Mouse (Mus musculus) heart, embryonic 13.5 days (tissue): ENCODE measurements around the gene Adgrf3. TPM values are rescaled to one million over a fixed set of nuclear protein-coding genes. Genes with fewer than 3 reads are reported as not detected.
A peak's percentile ranks its signal among the peaks of the same experiment; 100 is the strongest.

Source experiments
- ATAC-seq: fragments of 200-750 bp; cut with Nextera tagmentation; 2 replicates; pipeline ENCODE4 v1.8.0; 2017; ENCODE audit warnings: moderate TSS enrichment; ENCODE audit not compliant: insufficient number of reproducible peaks, low FRiP score, low TSS enrichment; ENCODE audit errors: extremely low read depth
- H3K27ac ChIP-seq: fragments of 300-500 bp; sonication (generic); replicated peaks from 2 replicates; pipeline ENCODE4 v1.5.1; 2015; ENCODE audit warnings: moderate library complexity, mild to moderate bottlenecking, inconsistent platforms
- H3K27me3 ChIP-seq: fragments of 300-500 bp; sonication (generic); replicated peaks from 2 replicates; pipeline ENCODE4 v1.6.1; 2015; ENCODE audit warnings: mild to moderate bottlenecking, inconsistent platforms
- H3K36me3 ChIP-seq: fragments of 300-500 bp; sonication (generic); 2 replicates; pipeline ENCODE4 v1.6.1; 2015; ENCODE audit warnings: mild to moderate bottlenecking, inconsistent platforms
- H3K4me1 ChIP-seq: fragments of 300-500 bp; sonication (generic); 2 replicates; pipeline ENCODE4 v1.6.1; 2015; ENCODE audit warnings: inconsistent platforms
- H3K4me2 ChIP-seq: fragments of 300-500 bp; sonication (generic); 2 replicates; pipeline ENCODE4 v1.6.1; 2015; ENCODE audit warnings: inconsistent platforms, mild to moderate bottlenecking, moderate library complexity
- H3K4me3 ChIP-seq: fragments of 300-500 bp; sonication (generic); 2 replicates; pipeline ENCODE4 v1.5.1; 2015; ENCODE audit warnings: moderate library complexity, mild to moderate bottlenecking, inconsistent platforms
- H3K9ac ChIP-seq: fragments of 300-500 bp; sonication (generic); 2 replicates; pipeline ENCODE4 v1.6.1; 2015; ENCODE audit warnings: inconsistent platforms, mild to moderate bottlenecking, moderate library complexity
- H3K9me3 ChIP-seq: fragments of 300-500 bp; sonication (generic); 2 replicates; pipeline ENCODE4 v1.6.1; 2016; ENCODE audit warnings: inconsistent platforms
- WGBS: fragments of 180-500 bp; shearing (Covaris S2); methylation state at CpG from one replicate; pipeline ENCODE4 v1.1.7; 2015; ENCODE audit warnings: mixed read lengths; 5-methylcytosine and 5-hydroxymethylcytosine counted together
- polyA plus RNA-seq: library from polyadenylated mRNA; unstranded; fragments of >200 nt; fragmentation: Nextera tagmentation; extraction: Ambion mirVana; gene quantifications from 2 replicates; pipeline ENCODE4 v1.2.1, GENCODE M21; 2015

The Adgrf3 gene
- polyA plus RNA-seq, 1 experiment from 2014 or later, result 0.78 TPM

DNA sequence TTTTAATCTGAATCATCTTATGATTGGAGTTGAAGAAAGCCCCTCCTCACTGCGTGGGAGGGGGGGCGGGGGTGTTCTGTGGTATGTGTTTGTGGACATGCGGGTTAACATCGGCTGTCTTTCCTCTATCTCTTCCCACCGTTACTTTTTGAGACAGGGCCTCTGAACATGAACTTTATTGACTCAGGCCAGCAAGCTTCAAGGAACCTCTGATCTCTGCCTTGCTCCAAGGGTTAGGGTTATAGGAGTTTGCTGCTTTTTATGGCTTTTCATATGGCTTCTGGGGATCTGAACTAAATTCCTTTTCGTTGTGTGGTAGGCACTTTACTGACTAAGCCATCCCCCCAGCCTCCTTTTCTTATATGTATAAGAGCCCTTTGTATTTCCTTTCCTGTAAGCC, 43.2 kb downstream of the Adgrf3 start:
- Histone ChIP-seq H3K9ac (no peak overlapping the region), H3K4me2 (no peak overlapping the region), H3K27me3 (no peaks in the 10 kb centered on the region), H3K27ac (no peak overlapping the region), H3K36me3 (peaks cover 42% of the 10 kb centered on the region), H3K9me3 (no peaks in the 10 kb centered on the region), H3K4me1 (peaks cover 37% of the 10 kb centered on the region), H3K4me3 (no peak overlapping the region)
- no peak for ATAC-seq
- WGBS, result 64% methylated on average over 6 of the region's 6 CpGs

DNA sequence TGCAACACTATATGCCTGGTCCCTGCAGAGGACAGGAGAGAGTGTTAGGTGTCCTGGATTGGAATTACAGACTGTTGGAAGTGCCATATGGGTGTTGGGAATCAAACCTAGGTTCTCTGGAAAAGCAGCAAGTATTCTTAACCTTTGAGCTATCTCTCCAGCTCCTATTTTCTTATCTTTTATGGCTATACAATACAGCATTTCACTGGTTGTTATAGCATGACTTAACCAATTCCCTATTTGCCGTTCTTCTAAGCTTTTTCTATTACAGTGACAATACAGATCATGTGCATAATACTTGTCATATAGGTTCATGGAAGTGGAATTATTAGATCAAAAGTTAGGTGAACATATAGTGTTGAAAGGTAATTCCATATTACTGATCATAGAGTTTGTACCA, 43.7 kb downstream of the Adgrf3 start:
- H3K9ac ChIP-seq, result no peak overlapping the region
- no peaks in the 10 kb centered on the region for H3K9me3 ChIP-seq
- peaks cover 41% of the 10 kb centered on the region for H3K36me3 ChIP-seq
- H3K27ac ChIP-seq, result no peak overlapping the region
- H3K27me3 ChIP-seq, result no peaks in the 10 kb centered on the region
- H3K4me2 ChIP-seq, result no peak overlapping the region
- WGBS, result 90% methylated on average over 1 of the region's 1 CpGs
- H3K4me1 ChIP-seq, result peaks cover 39% of the 10 kb centered on the region
- ATAC-seq, result no peak
- no peak overlapping the region for H3K4me3 ChIP-seq

- Histone ChIP-seq H3K9ac (no peak overlapping the region), H3K4me1 (peaks cover 36% of the 10 kb centered on the region), H3K4me3 (no peak overlapping the region), H3K36me3 (peaks cover 20% of the 10 kb centered on the region), H3K27me3 (no peaks in the 10 kb centered on the region), H3K9me3 (no peaks in the 10 kb centered on the region), H3K4me2 (no peak overlapping the region), H3K27ac (no peak overlapping the region)
- WGBS, result 45% methylated on average over 6 of the region's 6 CpGs
- ATAC-seq, result no peak
Measured at GRCm38 (mm10) chr5:30159601-30160000, 45.9 kb downstream of the Adgrf3 start.

GRCm38 (mm10) chr5:30155821-30156629, 49.5 kb downstream of the Adgrf3 start:
- peak overlapping the region; percentile 94 for H3K27ac ChIP-seq
- H3K4me3 ChIP-seq, result peak overlapping the region; percentile 97
- peak overlapping the region; percentile 99 for H3K9ac ChIP-seq
- 25% methylated on average over 13 of the region's 13 CpGs for WGBS
- no peaks in the 10 kb centered on the region for H3K9me3 ChIP-seq
- no peaks in the 10 kb centered on the region for H3K27me3 ChIP-seq
- peaks cover 8% of the 10 kb centered on the region for H3K36me3 ChIP-seq
- peak overlapping the region; percentile 85 for H3K4me2 ChIP-seq
- H3K4me1 ChIP-seq, result peaks cover 59% of the 10 kb centered on the region
- no peak for ATAC-seq

DNA sequence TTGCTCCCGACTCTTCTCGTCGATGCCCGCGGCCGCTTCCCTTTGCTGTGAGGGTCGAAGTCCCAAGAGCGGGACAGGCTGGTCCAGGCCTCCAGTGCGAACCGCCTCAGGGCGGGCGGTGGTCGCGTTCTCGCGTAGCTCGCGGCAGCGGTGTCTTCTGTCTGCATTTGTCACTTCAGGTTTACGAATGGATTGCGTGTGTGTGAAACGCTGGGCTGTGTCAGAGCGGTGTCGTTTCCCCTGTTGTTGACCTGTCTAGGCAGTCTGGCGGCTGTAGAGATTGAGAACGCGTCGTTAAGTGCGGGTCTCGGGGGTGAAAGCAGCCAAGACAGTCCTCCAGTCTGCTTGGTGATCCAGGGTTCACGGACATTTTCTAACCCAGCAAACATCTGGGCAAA, 50.1 kb downstream of the Adgrf3 start:
- H3K27me3 ChIP-seq, result no peaks in the 10 kb centered on the region
- H3K4me2 ChIP-seq, result peak overlapping the region; percentile 85
- peak; percentile 28; the same call in 1 of the 2 replicates for ATAC-seq
- peaks cover 57% of the 10 kb centered on the region for H3K4me1 ChIP-seq
- under 1% methylated on average over 31 of the region's 31 CpGs for WGBS
- peaks cover 5% of the 10 kb centered on the region for H3K36me3 ChIP-seq
- H3K4me3 ChIP-seq, result peak overlapping the region; percentile 97
- H3K27ac ChIP-seq, result peak overlapping the region; percentile 94
- H3K9ac ChIP-seq, result peak overlapping the region; percentile 99
- no peaks in the 10 kb centered on the region for H3K9me3 ChIP-seq

DNA sequence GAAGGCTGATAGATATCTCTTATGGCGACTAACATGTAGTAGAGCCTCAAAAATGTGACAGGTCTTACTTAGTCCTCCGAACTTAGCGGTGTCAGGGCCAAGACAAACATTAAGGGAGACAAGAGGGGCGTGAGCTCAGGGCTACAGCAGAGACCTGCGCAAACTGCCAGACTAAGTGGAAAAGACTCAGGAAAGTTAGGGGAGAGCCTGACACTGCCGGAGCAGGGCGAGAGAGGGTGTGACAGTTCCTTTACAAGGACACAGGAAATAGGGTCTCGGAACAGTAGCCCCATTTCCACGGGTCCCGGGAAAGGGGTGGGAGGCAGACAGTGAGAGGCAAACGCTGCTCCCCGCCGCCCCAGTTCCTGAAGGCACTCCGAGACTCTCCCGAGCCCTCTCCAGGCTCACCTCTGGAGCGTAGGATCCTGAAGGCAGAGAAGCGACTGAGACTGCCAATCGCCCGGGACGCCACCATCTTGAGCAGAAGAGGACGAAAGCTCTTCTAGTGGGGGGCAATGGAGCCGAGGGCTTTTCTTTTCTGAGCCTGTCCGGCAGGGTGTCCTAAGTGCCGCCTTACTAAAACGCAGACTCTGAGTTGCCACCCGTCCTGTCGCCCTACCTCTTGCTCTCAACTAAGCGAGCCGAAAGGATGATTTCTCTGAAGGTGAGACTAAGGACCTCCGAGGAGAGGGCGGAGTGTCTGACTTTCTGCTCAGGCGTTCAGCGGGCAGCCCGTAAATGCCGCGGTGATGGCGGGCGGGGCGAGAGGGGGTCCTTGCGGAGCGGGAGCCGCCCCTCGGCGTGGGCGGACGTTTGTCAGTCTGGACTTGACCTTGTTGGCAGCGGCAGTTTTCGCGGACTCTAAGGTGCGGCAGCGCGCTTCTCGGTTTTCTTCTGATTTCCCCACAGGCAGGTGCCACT, 50.8 kb downstream of the Adgrf3 start, which contains the start of the genes Hadha and Hadhb:
Gene Hadha (minus strand): TSS at position 689 of the 921 bp plus-strand sequence.
Gene Hadhb (plus strand): TSS at position 775 of the 921 bp plus-strand sequence.
- H3K27ac ChIP-seq, result peak within 1 kb of the TSS; percentile 94
- ATAC-seq, result peak; percentile 77
- H3K4me3 ChIP-seq, result peak within 1 kb of the TSS; percentile 97
- H3K9me3 ChIP-seq, result no peaks in the 10 kb centered on the region
- under 1% methylated on average over 53 of the region's 53 CpGs for WGBS
- peaks cover 58% of the 10 kb centered on the region for H3K4me1 ChIP-seq
- no peaks in the 10 kb centered on the region for H3K27me3 ChIP-seq
- peak within 1 kb of the TSS; percentile 99 for H3K9ac ChIP-seq
- H3K36me3 ChIP-seq, result peaks cover 4% of the 10 kb centered on the region; the same call in 1 of the 2 replicates
- peak within 1 kb of the TSS; percentile 85 for H3K4me2 ChIP-seq

DNA sequence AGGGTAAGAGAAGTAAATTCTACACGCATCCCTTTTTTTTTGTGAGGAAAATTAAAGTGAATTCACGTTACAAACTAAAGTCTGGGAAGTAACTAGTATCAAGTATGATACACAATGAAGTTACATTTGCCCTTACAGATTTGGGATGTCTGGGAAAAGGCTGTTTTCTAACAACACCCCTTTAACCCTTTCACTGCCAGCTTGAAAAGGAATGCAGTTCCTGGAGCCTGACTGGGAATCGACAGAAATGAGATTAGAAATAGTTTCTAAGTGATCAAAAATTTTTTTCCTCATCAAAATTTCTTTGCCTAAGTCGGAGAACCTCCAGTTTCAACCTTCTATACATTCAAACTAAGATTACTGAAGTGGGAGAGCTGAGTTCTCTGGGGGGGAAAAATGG, 51.5 kb downstream of the Adgrf3 start:
- Histone ChIP-seq H3K9me3 (no peaks in the 10 kb centered on the region), H3K27ac (peak overlapping the region; percentile 94), H3K4me1 (peaks cover 54% of the 10 kb centered on the region), H3K36me3 (peaks cover 11% of the 10 kb centered on the region; the same call in 1 of the 2 replicates), H3K4me2 (peak overlapping the region; percentile 85), H3K4me3 (peak overlapping the region; percentile 97), H3K27me3 (no peaks in the 10 kb centered on the region), H3K9ac (peak overlapping the region; percentile 99)
- WGBS, result 25% methylated on average over 4 of the region's 4 CpGs
- ATAC-seq, result no peak

- peak overlapping the region; percentile 97; the same call in 1 of the 2 replicates for H3K4me3 ChIP-seq
- no peak overlapping the region for H3K27ac ChIP-seq
- H3K9me3 ChIP-seq, result no peaks in the 10 kb centered on the region
- H3K36me3 ChIP-seq, result peaks cover 17% of the 10 kb centered on the region; the same call in 1 of the 2 replicates
- no peak for ATAC-seq
- H3K27me3 ChIP-seq, result no peaks in the 10 kb centered on the region
- H3K9ac ChIP-seq, result no peak overlapping the region
- peak overlapping the region; percentile 85 for H3K4me2 ChIP-seq
- 88% methylated on average over 2 of the region's 2 CpGs for WGBS
- peaks cover 49% of the 10 kb centered on the region for H3K4me1 ChIP-seq
Measured at GRCm38 (mm10) chr5:30153222-30153621, 52.3 kb downstream of the Adgrf3 start.

- peak overlapping the region; percentile 30; the same call in 1 of the 2 replicates for H3K4me2 ChIP-seq
- peaks cover 18% of the 10 kb centered on the region for H3K36me3 ChIP-seq
- peaks cover 43% of the 10 kb centered on the region for H3K4me1 ChIP-seq
- 75% methylated on average over 1 of the region's 1 CpGs for WGBS
- ATAC-seq, result no peak
- H3K9ac ChIP-seq, result no peak overlapping the region
- H3K27ac ChIP-seq, result no peak overlapping the region
- H3K4me3 ChIP-seq, result no peak overlapping the region
- H3K27me3 ChIP-seq, result no peaks in the 10 kb centered on the region
- H3K9me3 ChIP-seq, result no peaks in the 10 kb centered on the region
Measured at GRCm38 (mm10) chr5:30152413-30152812, 53.1 kb downstream of the Adgrf3 start.

DNA sequence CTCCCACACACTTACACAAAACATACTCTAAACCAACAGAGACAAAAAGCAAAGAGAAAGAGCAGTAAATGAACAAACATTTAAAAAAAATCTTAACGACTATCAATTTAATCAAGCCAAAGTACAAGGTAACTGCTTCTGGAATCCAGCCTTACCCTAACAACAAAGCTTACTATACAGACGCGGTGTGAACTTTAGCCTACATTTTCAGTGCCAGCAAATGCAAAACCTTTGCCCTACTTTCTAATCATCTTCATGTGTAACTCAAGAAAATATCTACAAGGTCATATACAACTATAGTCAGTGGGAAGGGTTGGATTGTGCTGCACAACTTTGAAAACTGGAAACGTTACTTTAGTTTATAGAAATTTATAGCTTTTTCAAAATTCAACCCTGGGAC, 53.5 kb downstream of the Adgrf3 start:
- ATAC-seq, result no peak
- H3K27ac ChIP-seq, result no peak overlapping the region; the same call in 1 of the 2 replicates
- WGBS, result 76% methylated on average over 4 of the region's 4 CpGs

More for the DNA sequence above, 53.5 kb downstream of the Adgrf3 start:
- no peaks in the 10 kb centered on the region for H3K27me3 ChIP-seq
- H3K4me2 ChIP-seq, result peak overlapping the region; percentile 30; the same call in 1 of the 2 replicates
- H3K4me1 ChIP-seq, result peaks cover 43% of the 10 kb centered on the region
- peaks cover 22% of the 10 kb centered on the region for H3K36me3 ChIP-seq
- no peaks in the 10 kb centered on the region for H3K9me3 ChIP-seq
- H3K9ac ChIP-seq, result no peak overlapping the region
- no peak overlapping the region for H3K4me3 ChIP-seq
